In genomic region chr19:5405924-5406323, GRCm38 (mm10) we compare ENCODE assay signal across 7 mouse cellular contexts. TPM values are rescaled to one million over a fixed set of nuclear protein-coding genes. Genes with fewer than 3 reads are reported as not detected.
DNase-seq lines count a peak whose midpoint lies in the region; ATAC-seq and TF ChIP-seq lines count a peak whose summit lies in the region.

No protein-coding gene starts in this region.

- H3K27ac ChIP-seq in thymus, adult 2 months (ENCODE audit: control insufficient read depth, insufficient read depth, low read length) = peak overlapping the region; percentile 83
- H3K27ac ChIP-seq in liver, embryonic 11.5 days (ENCODE audit: low read depth, low read length) = peak overlapping the region; percentile 60; the same call in 1 of the 2 replicates
- H3K27ac ChIP-seq in stomach, embryonic 14.5 days (ENCODE audit: low read length) = peak overlapping the region; percentile 33; the same call in 1 of the 2 replicates

- H3K9me3 ChIP-seq in liver, embryonic 11.5 days (ENCODE audit: control insufficient read depth, low read length) = no peaks in the 10 kb centered on the region
- H3K9me3 ChIP-seq in stomach, embryonic 14.5 days (ENCODE audit: control insufficient read depth, low read depth, low read length) = no peaks in the 10 kb centered on the region

- no peak for TF ChIP-seq CTCF in thymus, adult 2 months (IDR thresholded peaks at IDR 0.05; ENCODE audit: borderline replicate concordance, control insufficient read depth, extremely low read depth, insufficient read depth, low read length, poor library complexity)

- H3K4me2 ChIP-seq in liver, embryonic 11.5 days = peak overlapping the region; percentile 77
- peak overlapping the region; percentile 51 for H3K4me2 ChIP-seq in stomach, embryonic 14.5 days (replicated peaks; ENCODE audit: low read depth, low read length)

- DNase-seq in thymus, adult 2 months = no peak
- no peak for DNase-seq in thymus, postnatal 25 days
- DNase-seq in liver, embryonic 11.5 days (ENCODE audit: low spot score) = no peak
- DNase-seq in cerebellum, postnatal 25 days = no peak

- ATAC-seq in erythroid progenitor cell, adult 5-6 weeks (replicated peaks; ENCODE audit: low FRiP score, poor library complexity, severe bottlenecking) = peak; percentile 47
- no peak for ATAC-seq in liver, embryonic 11.5 days (replicated peaks; ENCODE audit: low FRiP score)
- no peak for ATAC-seq in stomach, embryonic 14.5 days (ENCODE audit: insufficient number of reproducible peaks, insufficient read depth, low FRiP score, low read depth)
- no peak for ATAC-seq in cerebellum, adult (ENCODE audit: insufficient number of reproducible peaks, low FRiP score, low TSS enrichment)

- WGBS in thymus, adult 2 months = 24% methylated on average over 7 of the region's 7 CpGs
- 25% methylated on average over 7 of the region's 7 CpGs for WGBS in liver, embryonic 11.5 days
- 18% methylated on average over 7 of the region's 7 CpGs for WGBS in stomach, embryonic 14.5 days

- no peak for TF ChIP-seq POLR2A in thymus, adult 2 months (IDR thresholded peaks at IDR 0.05; ENCODE audit: control insufficient read depth, extremely low read depth, insufficient read depth, low read length, poor library complexity)

- no peaks in the 10 kb centered on the region for H3K36me3 ChIP-seq in thymus, adult 2 months (ENCODE audit: control insufficient read depth, insufficient read depth, low read length)
- no peaks in the 10 kb centered on the region for H3K36me3 ChIP-seq in liver, embryonic 11.5 days (ENCODE audit: control insufficient read depth, insufficient read depth, low read length)
- 0 out of 2 replicates have a peak, but pooled peaks cover 2% of the 10 kb centered on the region for H3K36me3 ChIP-seq in stomach, embryonic 14.5 days (ENCODE audit: control insufficient read depth, insufficient read depth, low read length)

- peak overlapping the region; percentile 44 for H3K4me3 ChIP-seq in thymus, adult 2 months (ENCODE audit: control insufficient read depth, insufficient read depth, low read length)
- H3K4me3 ChIP-seq in liver, embryonic 11.5 days (ENCODE audit: low read depth, low read length) = peak overlapping the region; percentile 49
- peak overlapping the region; percentile 29 for H3K4me3 ChIP-seq in stomach, embryonic 14.5 days (ENCODE audit: low read depth, low read length)

- H3K4me1 ChIP-seq in thymus, adult 2 months (replicated peaks; ENCODE audit: control insufficient read depth, insufficient read depth, low read length) = peaks cover 18% of the 10 kb centered on the region
- 0 out of 2 replicates have a peak, but pooled peaks cover 3% of the 10 kb centered on the region for H3K4me1 ChIP-seq in liver, embryonic 11.5 days (replicated peaks; ENCODE audit: control insufficient read depth, insufficient read depth, low read length)
- peaks cover 8% of the 10 kb centered on the region; the same call in 1 of the 2 replicates for H3K4me1 ChIP-seq in stomach, embryonic 14.5 days (ENCODE audit: control insufficient read depth, insufficient read depth, low read length)

- H3K9ac ChIP-seq in liver, embryonic 11.5 days (ENCODE audit: low read depth, low read length) = peak overlapping the region; percentile 68
- H3K9ac ChIP-seq in stomach, embryonic 14.5 days (replicated peaks; ENCODE audit: low read depth, low read length) = 0 out of 2 replicates have a peak overlapping the region, but pooled peaks have one; percentile 18

- no peaks in the 10 kb centered on the region for H3K27me3 ChIP-seq in thymus, adult 2 months (ENCODE audit: control insufficient read depth, insufficient read depth, low read length)
- H3K27me3 ChIP-seq in liver, embryonic 11.5 days (replicated peaks; ENCODE audit: control insufficient read depth, insufficient read depth, low read length) = no peaks in the 10 kb centered on the region
- no peaks in the 10 kb centered on the region for H3K27me3 ChIP-seq in stomach, embryonic 14.5 days (ENCODE audit: control insufficient read depth, insufficient read depth, low read length)

RNA-seq across cellular contexts. Expression of gene Tsga10ip, which starts 3.6 kb away (rescaled TPM):
- 0.14 and 0.59 TPM in 2 replicates for polyA plus RNA-seq in thymus, adult 2 months (2012; rRNA removed)
- total RNA-seq in erythroid progenitor cell, adult 5-6 weeks (2015; ENCODE audit: low replicate concordance) = not detected in 2 replicates
- total RNA-seq in erythroid progenitor cell, adult 5-6 weeks (2017; ENCODE audit: low replicate concordance) = not detected in 2 replicates
- polyA plus RNA-seq in liver, embryonic 11.5 days (2014; fragmentation: Nextera tagmentation; extraction: Ambion mirVana) = 0.30 and 1.2 TPM in 2 replicates
- 2.0 TPM in 1 of 2 replicates, not detected in the other for polyA plus RNA-seq in stomach, embryonic 14.5 days (2014; fragmentation: Nextera tagmentation; extraction: Ambion mirVana)

RNA-seq across cellular contexts. Expression of gene Sart1, which starts 17.4 kb away (rescaled TPM):
- 41.6 and 48.9 TPM in 2 replicates for polyA plus RNA-seq in thymus, adult 2 months (2012; rRNA removed)
- 73.4 and 90.8 TPM in 2 replicates for total RNA-seq in erythroid progenitor cell, adult 5-6 weeks (2015; ENCODE audit: low replicate concordance)
- total RNA-seq in erythroid progenitor cell, adult 5-6 weeks (2017; ENCODE audit: low replicate concordance) = 62.2 and 94.3 TPM in 2 replicates
- 62.7 and 73.3 TPM in 2 replicates for polyA plus RNA-seq in liver, embryonic 11.5 days (2014; fragmentation: Nextera tagmentation; extraction: Ambion mirVana)
- 56.3 and 65.0 TPM in 2 replicates for polyA plus RNA-seq in stomach, embryonic 14.5 days (2014; fragmentation: Nextera tagmentation; extraction: Ambion mirVana)

RNA-seq across cellular contexts. Expression of gene Drap1, which starts 18.9 kb away (rescaled TPM):
- 112 and 133 TPM in 2 replicates for polyA plus RNA-seq in thymus, adult 2 months (2012; rRNA removed)
- 22.3 and 31.0 TPM in 2 replicates for total RNA-seq in erythroid progenitor cell, adult 5-6 weeks (2015; ENCODE audit: low replicate concordance)
- 8.3 and 25.4 TPM in 2 replicates for total RNA-seq in erythroid progenitor cell, adult 5-6 weeks (2017; ENCODE audit: low replicate concordance)
- 124 and 151 TPM in 2 replicates for polyA plus RNA-seq in liver, embryonic 11.5 days (2014; fragmentation: Nextera tagmentation; extraction: Ambion mirVana)
- polyA plus RNA-seq in stomach, embryonic 14.5 days (2014; fragmentation: Nextera tagmentation; extraction: Ambion mirVana) = 191 and 198 TPM in 2 replicates

RNA-seq across cellular contexts. Expression of gene AI837181, which starts 19.0 kb away (rescaled TPM):
- polyA plus RNA-seq in thymus, adult 2 months (2012; rRNA removed) = 145 and 149 TPM in 2 replicates
- total RNA-seq in erythroid progenitor cell, adult 5-6 weeks (2015; ENCODE audit: low replicate concordance) = 11.7 and 16.2 TPM in 2 replicates
- total RNA-seq in erythroid progenitor cell, adult 5-6 weeks (2017; ENCODE audit: low replicate concordance) = 1.9 and 13.7 TPM in 2 replicates
- 24.2 and 27.2 TPM in 2 replicates for polyA plus RNA-seq in liver, embryonic 11.5 days (2014; fragmentation: Nextera tagmentation; extraction: Ambion mirVana)
- 35.8 and 39.2 TPM in 2 replicates for polyA plus RNA-seq in stomach, embryonic 14.5 days (2014; fragmentation: Nextera tagmentation; extraction: Ambion mirVana)

RNA-seq across cellular contexts. Expression of gene Banf1, which starts 39.0 kb away (rescaled TPM):
- polyA plus RNA-seq in thymus, adult 2 months (2012; rRNA removed) = 294 and 314 TPM in 2 replicates
- 150 and 163 TPM in 2 replicates for total RNA-seq in erythroid progenitor cell, adult 5-6 weeks (2015; ENCODE audit: low replicate concordance)
- total RNA-seq in erythroid progenitor cell, adult 5-6 weeks (2017; ENCODE audit: low replicate concordance) = 29.1 and 34.9 TPM in 2 replicates
- polyA plus RNA-seq in liver, embryonic 11.5 days (2014; fragmentation: Nextera tagmentation; extraction: Ambion mirVana) = 601 and 643 TPM in 2 replicates
- 434 and 456 TPM in 2 replicates for polyA plus RNA-seq in stomach, embryonic 14.5 days (2014; fragmentation: Nextera tagmentation; extraction: Ambion mirVana)

Comparison
In these comparisons a context has a peak if more than half of its experiments do, and no peak if none do; other contexts are left out.
1. H3K27ac ChIP-seq: peak in every context shown above with its lines; median percentile 83 in thymus, adult 2 months; 60 in liver, embryonic 11.5 days; 33 in stomach, embryonic 14.5 days.